Mouse (Mus musculus) right cerebral cortex, postnatal 4 days (tissue): ENCODE data around the gene Zfp454.

Experiments used
- DNase-seq: peaks from one replicate; pipeline ENCODE4 v3.0.0-alpha.2; 2022

The Zfp454 gene

DNA sequence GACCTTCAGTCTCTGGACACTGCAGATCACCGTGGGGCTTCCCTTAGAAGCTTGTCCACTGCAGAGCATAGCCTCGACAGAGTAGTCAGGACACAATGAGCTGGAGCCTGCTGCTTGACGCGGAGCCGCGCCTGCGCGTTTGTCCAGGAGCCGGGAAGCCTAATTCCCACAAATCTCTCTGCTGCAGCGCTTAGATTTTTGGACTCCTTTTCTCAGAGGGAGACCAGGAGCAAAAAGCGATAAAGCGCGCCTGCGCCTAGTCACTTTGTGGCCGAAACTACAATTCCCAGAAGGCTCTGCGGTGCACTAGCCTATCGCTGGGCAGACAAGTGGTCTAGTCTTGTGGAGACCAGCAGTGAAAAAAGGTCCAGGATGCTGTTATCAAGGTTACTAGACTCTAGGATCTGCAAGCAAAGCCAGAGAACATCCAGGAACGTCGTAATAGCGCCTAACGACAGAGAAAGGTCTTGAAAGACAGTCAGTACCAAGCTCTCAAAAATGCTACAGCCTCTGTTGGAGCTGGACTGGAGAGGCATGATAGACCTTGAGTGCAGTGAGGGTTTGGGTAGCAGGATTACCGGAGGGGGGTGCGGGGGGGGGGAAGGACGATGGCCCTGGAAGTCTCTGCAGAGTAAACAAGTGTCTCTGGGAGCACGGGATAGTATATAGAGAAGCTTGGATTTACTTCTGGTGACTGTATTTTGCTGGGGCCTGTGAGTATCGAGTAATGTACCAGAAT, at the start of gene Zfp454:
Zfp454 (minus strand) TSS at position 262 of the 739 bp plus-strand sequence.
- peak; percentile 86 for DNase-seq

DNA sequence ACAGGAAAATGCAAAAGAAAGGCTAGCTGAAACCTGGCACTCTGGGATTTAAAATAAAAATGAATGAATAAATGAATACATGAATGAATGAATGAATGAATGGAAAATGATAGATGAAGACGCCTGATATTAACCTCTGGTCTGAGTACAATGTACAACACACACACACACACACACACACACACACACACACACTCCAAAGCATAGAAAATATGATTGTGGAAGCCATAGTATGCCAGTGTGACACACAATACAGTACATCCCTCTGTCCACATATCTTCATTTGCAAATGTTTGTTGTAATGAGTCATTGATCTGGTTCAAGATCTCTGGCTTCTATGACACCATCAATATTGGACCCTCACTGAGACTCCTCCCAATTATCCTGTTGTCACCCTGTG, 44.6 kb upstream of the Zfp454 start:
- no peak for DNase-seq

DNA sequence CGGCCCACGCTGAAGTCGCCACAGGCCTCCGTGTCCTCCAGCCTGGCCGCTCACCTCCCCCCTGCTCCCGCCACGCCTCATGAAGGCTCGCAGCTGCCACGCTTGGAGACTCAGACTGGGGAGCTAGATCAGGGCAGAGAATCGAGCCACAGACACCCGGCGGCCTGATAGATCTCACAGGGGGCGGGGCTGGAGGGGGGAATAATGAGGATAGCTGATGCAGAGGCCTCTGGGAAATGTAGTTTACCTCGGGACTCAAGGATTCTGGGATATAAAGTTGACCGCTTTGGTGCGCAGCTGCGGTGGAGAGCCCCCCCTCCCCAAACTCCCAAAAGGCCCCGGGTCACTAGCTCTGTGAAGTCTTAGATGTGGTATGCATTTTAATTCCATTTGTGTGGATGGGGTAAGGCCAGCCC, 44.0 kb upstream of the Zfp454 start, which contains the start of gene Zfp354b:
Zfp354b (minus strand) TSS at position 183 of the 416 bp plus-strand sequence.
- peak; percentile 83 for DNase-seq

DNA sequence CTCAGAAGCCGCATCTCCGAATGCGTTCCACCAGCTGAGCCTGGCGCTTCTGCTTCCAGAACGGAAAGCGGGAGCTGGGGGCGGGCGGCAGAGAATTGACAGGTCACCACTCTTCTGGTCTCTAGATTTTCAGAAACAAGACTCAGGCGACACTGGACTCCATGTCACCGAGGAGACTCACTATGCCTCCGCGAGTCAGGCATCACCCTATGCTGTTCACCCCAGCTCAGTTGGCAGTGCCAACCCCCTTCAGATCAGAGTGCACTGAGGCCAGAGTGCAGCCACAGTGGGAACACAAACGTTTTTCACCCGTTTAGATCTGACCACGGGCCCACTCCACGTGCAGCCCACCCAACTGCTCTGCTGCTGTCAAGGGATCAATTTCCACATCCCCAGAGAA, 43.6 kb upstream of the Zfp454 start:
- no peak for DNase-seq

DNA sequence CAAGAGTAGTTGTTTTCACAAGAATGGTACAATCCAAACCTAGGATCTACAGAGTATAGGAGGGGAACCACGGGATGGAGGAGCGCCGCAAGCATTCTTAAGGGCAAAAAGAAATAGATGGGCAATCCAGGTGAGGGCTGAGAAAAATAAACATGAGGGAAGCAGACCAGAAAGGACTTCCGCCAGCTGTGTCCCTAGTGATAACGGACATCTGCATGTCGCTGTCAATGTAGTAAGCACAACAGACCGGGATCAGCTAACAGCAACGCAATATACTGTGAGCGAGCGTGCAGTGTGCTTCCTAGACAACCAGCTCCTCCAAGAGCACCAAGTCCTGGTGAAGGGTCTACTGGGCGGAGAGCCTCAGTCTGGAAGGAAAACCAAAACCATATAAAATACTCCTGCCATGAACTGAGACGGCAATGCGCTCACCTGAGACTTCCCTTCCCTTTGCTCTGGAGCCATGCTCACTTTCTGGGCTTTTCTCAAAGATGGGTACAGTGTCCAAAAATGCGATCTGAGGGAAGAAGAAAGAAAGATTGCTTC, 43.1 kb upstream of the Zfp454 start:
- DNase-seq = peak; percentile 18

- DNase-seq = peak; percentile 92
These were observed 28.3 kb upstream of the Zfp454 start, which contains the start of gene Zfp2 for GRCm38 (mm10) chr11:50915671-50916320. Gene Zfp2 (minus strand): TSS chr11:50916165.

DNA sequence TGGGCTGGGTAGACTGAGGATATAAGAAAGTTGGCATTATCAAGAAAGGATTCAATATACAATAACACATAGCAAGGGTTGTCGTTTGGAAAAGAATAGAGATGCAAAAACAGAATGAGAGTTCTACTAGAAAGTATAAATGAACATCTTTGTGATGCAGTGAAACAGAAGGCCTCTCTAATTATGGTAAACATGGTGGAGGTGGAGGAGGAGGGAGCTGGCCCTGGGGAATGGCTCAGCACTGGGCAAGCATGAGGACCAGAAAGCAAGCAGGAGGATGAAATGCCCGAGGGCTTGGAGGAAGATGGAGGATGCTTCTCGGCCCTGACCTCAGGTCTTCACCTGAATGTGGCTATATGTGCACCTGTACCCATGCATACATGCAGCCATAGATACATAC, 27.0 kb upstream of the Zfp454 start:
- DNase-seq = no peak

- no peak for DNase-seq
These were observed 25.9 kb upstream of the Zfp454 start for GRCm38 (mm10) chr11:50913301-50913700.

- no peak for DNase-seq
These were observed 20.7 kb upstream of the Zfp454 start for GRCm38 (mm10) chr11:50908136-50908535.

DNA sequence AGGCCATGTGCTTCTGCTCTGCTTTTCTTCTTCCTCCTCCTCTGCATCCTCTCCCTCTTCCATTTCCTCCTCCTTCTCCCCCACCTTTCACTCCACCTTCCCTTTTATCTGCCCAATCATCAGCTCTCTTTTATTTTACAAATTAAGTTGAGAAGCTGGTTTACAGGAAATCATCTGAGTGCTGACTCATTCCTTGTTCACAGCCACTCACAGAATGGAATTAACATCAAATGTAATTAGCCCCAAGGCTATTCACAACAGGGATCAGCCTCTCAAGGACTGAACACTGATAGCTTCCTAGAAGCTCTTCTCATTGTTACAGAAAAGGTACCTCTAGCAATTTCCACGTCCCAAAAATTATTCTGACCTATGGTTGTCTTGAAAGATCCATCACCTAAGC, 9.9 kb upstream of the Zfp454 start:
- DNase-seq = no peak

DNA sequence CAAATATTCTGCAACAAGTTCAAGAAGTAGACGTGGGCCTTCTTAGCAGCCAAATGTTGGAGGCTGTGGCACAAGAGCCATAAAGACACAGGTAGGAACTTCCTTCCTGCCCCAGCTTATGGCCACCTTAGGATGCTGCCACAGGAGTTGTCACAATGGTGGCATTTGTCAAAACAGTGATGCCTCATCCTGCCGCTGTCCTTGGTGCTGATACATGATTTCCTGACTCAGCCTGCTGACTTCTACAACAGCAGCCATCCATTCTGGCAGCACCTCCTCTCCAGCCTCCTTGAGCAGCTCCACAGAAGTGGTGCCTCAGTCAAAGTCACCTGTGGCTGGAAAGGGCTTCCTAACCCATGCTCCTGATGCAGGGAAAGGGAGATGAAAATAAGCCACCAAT, 5.0 kb upstream of the Zfp454 start:
- no peak for DNase-seq

DNA sequence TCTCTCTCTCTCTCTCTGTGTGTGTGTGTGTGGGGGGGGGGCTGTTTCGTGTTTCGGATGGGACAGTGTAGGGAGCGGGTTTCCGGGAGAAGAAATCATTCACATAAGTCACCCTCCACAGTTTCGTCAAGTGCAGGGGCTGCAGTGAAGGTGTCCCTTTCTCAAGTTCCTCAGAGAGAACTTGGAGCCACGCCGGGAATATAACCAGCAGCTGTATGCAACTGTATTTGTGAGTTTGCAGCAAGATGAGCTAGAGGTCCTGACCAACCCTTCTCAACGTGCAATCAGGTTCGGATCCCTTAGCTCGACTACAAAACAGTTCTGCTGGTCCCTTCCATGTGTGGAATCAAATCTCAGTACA, 538 bp downstream of the Zfp454 start:
- peak; percentile 24 for DNase-seq

- DNase-seq = peak; percentile 19
These were observed 1.1 kb downstream of the Zfp454 start for GRCm38 (mm10) chr11:50886231-50886932.

DNA sequence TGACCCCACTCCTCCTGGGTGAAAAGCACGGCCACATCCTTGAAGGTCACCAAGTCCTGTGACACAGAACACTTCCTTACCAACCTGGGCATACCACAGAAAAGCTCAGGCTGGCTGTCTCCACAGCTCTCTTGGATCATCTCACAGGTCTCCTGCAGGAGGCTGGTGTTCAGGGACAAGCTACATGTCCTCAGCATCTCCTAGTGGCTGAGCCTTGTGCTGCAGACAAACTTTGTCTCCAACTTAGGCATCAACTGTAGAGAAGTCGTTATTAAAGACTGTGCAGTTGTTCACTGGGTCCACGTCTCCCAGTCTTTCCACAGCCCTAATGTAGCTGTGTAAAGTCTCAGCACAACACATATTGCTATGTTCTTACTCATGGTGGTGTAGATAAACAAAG, 3.7 kb downstream of the Zfp454 start:
- DNase-seq = no peak

DNA sequence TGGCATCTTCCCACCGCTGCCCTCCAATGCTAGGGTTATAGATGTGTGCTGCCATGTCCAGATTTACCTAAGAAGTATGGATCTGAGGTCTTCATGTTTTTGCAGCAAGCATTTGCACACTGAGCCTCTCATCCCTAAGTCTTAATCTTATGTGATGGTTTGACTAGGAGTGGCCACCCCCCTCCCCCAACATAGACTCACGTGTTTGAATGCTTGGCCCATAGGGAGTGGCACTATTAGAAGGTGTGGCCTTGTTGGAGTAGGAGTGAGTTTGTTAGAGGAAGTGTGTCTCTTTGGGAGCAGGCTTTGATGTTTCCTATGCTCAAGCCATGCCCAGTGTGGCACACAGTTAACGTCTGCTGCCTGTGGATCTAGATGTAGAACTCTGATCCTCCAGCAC, 8.8 kb downstream of the Zfp454 start:
- no peak for DNase-seq

DNA sequence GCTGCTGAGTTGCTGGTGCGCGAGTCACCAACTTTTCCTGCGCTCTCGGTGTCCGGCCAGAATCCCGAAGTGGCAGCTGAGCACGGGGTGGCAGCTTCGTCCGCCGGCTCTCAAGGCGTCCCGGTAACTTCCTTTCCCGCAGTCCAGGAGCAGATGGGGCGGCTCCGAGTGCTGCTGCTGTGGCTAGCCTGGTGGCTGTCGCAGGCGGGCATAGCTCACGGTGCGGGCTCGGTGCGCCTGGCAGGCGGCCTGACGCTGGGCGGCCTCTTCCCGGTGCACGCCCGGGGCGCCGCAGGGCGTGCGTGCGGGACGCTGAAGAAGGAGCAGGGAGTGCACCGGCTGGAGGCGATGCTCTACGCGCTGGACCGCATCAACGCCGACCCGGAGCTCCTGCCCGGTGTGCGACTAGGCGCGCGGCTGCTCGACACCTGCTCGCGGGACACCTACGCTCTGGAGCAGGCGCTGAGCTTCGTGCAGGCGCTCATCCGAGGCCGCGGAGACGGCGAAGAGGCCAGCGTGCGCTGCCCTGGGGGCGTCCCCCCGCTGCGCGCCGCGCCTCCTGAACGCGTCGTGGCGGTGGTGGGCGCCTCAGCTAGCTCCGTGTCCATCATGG, 36.4 kb downstream of the Zfp454 start:
- DNase-seq = peak; percentile 9

GRCm38 (mm10) chr11:50850177-50850735, 37.2 kb downstream of the Zfp454 start, which contains the start of gene Grm6:
Gene Grm6 (plus strand): TSS chr11:50850685.
- DNase-seq = no peak

DNA sequence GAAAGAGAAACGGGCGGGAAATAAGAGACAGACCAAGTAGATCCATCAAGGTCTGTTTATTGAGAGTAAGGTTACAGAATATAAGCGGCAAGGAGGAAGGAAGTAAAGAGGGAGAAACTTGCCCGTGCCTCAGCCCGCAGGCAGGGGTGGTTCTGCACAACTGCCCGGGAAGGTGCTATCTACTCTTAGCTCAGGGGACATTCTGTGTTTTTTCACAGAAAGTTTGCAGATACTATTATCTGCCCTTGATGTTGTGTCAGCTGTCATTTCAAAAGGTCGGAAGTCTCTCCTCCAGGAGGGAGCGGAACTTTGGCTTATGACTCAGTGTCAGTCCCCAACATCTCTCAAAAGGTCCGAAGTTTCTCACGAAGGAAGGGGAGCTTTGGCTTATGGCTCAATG, 38.1 kb downstream of the Zfp454 start:
- no peak for DNase-seq

DNA sequence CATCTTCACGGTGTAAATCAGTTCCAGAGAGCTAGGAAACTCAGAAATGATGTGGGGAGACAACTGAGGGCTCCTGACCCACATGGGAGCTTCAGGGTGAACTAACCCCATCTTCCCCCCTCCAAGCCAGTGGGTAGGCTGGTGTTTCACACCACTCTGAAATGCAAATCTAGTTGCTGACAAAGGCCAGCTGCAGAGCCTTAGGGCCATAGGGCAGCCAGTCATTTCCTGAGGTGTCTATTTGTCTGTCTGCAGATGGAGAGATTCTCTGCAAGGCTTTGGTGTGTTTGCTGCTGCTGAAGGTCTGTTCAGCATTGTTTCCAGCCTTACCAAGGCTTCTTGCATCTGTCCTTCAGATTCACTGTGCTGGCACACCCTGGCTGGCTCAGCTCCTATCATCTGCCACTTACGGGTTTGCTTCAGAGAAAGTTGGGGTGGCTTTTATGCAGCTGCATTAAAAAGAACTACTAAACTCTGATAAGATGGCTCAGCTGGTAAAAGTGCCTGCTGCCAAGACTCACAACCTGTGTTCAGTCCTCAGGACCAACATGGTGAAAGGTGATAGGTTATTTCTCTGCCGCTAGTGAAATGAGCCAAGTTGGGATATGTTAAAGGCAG, 38.8 kb downstream of the Zfp454 start:
- no peak for DNase-seq

GRCm38 (mm10) chr11:50847047-50847446, 40.4 kb downstream of the Zfp454 start:
- DNase-seq = peak; percentile 26

GRCm38 (mm10) chr11:50845951-50846350, 41.5 kb downstream of the Zfp454 start:
- DNase-seq = no peak
